Mouse (Mus musculus) liver, adult 2 months (tissue): Measurements from ENCODE around the gene Tnfrsf21.

Experiments
- CTCF ChIP-seq: fragments of 200-500 bp; IDR thresholded peaks from 2 replicates; pipeline ENCODE4 v1.5.1; 2011; ENCODE audit warnings: low read depth, low read length, control low read depth
- POLR2A ChIP-seq: fragments of 200-500 bp; IDR thresholded peaks from 2 replicates; pipeline ENCODE4 v1.6.1; 2011; ENCODE audit warnings: low read length, control low read depth; ENCODE audit not compliant: insufficient read depth; ENCODE audit errors: extremely low read depth

DNA sequence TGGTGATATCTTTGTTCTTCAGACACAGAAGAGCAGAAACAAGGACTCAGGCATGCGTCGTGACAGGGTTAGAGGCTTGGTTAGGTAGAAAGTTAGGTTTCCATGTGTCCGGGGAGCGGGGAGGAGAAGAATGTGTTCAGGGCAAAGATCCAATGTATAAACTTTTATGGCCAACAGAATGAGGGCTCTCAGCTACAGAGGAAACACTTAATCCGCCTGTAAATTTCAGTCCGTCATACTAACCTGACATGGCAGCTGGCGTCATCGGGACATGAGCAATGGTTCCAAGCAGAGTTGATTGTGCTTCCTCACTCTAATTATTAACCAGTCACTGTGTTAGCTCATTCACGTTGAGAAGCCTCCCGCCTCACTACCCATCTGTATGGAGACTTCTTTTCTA lies 100.4 kb downstream of the Tnfrsf21 start:
- TF ChIP-seq POLR2A: no peak
- no peak for TF ChIP-seq CTCF
